Mouse (Mus musculus): ENCODE results near the gene Nmur1.
"Not testable (repeated sequence)": the region's sequence is repeated elsewhere in the genome, so short reads cannot be mapped to it uniquely, and the experiment has no call there.

The Nmur1 gene

DNA sequence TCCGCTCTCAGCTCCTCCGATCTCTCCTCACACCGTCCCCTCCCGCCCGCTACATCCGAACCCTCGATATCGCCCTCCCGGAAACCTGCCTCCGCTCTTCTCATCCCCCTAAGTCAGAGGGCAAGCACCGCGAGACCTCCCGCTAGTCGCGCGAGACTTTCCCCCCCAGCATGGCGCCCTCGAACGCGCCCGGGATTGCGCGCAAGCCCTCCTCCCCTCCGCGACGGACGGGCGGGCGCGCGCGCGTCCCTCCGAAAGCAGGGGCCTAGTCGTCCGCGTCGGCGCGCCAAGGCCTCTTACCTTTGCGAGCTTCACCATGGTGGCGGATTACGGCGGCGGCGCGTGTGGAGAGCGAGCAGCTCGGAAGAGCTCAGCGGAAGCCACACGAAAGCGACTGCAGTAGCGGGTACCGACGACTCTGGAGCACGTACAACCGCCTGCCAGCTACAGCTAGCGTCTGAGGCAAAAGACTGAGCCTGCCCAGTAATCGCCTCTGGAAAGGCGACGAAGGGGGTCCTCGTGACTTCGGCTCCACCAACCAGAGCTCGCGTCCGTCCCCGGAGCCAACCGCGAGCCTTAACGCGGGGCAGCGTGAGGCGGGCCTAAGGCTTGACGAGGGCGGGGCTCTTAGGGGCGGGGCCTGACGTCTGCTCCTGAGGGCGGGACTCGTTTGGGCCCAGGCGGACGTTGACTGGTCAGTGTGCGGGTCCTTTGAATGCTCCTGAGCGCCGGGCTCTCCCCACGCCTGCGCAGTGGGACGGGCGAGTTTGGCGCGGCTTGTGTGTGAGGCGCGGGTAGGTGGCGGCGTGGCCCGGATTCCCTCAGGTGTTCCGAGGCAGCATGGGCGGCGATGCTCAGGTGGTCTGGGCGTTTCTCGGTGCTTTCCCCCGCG, 66.9 kb downstream of the Nmur1 start, which contains the start of gene Ncl:
Gene Ncl, minus strand, starts transcription at position 495 of the 892 bp plus-strand sequence.
- peak; percentile 95 to 96 for DNase-seq (ENCODE audit: low spot score in 2 of 2)

DNA sequence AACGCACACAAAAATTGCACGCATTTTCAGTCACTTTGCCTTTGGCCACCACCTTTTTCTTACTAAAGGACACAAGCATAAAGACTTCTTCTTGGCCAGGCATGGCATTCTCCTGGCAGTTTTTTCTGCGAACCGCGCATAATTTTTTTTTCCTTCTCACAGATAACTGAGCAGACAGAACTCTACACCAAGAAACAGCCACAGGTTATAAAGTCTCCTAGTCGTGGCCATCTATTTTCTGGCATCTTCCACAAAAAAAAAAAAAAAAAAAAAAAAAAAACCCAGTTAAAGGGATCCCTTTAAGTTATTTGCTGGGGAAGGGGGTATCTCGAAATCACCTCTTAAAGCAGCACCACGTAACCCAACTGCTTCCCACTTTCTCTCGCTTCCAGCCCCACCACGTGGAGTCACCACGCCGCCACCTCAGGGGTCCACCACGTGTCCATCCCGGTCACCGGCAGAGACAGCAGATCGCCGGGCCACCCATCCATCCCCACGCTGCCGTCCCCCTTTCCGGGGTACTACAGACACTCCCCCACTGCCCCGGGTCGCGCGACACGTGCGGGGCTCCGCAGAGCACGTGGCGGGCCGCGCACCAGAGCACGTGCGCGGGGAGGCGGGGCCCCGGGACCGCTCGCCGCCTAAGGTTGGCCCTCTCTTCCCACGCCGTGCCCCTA, 67.7 kb downstream of the Nmur1 start:
- no peak for DNase-seq (ENCODE audit: low spot score in 2 of 2)

DNA sequence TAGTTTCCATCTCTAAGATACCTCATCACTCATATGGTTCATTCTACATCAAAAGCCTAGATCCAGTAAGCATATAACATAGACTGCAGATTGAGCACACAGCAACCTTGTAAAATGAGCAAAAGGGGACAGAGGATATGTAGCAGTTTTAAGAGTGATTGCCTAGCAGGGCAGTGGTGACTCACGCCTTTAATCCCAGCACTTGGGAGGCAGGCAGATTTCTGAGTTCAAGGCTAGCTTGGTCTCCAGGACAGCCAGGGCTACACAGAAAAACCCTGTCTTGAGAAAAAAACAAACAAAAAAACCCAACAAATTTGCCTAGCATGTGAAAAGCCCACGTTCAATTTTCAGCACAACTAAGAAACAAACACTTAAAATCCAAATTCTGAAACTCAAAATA, 71.8 kb downstream of the Nmur1 start:
- DNase-seq (ENCODE audit: low spot score in 2 of 2) = no peak

DNA sequence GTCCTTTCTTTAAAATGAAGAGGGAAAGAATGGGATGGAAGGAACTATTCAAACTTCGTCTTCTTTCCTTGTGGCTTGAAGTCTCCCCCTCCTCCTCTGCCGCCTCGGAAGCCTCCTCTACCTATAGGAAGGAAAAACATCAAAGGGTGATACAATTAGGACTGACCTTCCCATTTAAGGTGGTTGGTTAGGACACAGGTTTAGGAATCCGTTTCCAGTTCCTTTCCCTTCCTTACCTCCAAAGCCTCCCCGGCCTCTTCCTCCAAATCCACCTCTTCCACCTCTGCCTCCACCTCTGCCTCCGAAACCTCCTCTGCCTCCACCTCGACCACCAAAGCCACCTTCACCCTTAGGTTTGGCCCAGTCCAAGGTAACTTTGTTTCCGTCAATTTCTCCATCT, 75.5 kb downstream of the Nmur1 start:
- no peak for DNase-seq (ENCODE audit: low spot score in 2 of 2)

DNA sequence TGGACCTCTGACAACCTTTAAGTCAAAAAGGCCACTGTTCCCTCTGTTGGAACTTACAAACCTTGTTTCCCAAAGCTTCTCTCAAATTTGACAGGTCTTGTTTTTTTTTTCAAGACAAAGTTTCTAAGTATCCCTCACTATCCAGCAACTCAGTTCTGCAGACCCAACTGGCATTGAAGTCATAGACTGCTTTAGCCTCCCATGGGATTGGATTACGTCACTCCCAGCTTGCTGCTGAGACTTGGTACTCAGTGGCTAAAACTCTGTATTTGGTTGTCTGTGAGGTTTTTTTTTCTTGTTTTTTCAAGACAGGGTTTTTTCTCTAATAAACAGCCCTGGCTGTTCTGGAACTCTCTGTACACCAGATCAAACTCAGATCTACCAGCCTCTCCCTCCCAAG, 76.3 kb downstream of the Nmur1 start:
- DNase-seq (ENCODE audit: low spot score in 2 of 2) = no peak

- no peak for DNase-seq (ENCODE audit: low spot score in 2 of 2)
Observed at GRCm38 (mm10) chr1:86349201-86349600, 76.8 kb downstream of the Nmur1 start.

DNA sequence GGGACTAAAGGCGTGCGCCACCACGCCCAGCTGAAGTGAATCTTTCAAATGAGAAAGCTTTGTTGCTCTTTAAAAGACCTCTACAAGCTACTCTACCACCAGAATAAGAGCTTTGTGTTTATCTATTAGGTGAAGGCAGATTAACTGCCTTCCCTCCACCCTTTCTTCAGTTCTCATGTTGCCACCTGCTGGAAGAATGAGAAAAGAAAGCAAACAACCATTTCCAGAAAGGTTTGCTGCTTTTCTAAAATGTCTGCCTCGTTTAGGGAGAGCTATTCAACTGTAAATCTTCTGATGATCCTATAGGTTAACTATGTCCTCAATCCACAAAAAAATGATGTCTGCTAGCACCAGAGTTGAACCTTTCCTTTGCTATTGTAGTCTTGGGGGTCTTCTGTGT, 77.2 kb downstream of the Nmur1 start:
- DNase-seq (ENCODE audit: low spot score in 2 of 2) = no peak

DNA sequence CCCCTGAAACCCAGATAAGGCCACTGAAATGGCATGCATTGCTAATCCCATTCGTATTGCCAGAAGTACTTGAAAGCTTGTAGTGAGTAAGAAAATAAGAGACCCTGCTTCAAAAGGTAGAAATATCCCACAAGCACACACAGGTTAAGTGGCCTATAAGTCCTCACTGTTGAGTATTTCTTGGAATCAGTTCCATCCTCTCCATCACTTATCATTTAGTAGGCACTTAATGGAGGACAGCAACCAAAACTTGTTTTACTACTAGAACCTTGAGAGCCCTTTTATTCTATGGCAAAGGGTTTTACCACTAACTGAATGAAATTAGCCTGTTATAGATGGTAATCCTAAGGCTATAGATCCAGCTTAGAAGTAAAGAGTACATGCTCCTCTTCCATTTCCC, 77.9 kb downstream of the Nmur1 start:
- no peak for DNase-seq (ENCODE audit: low spot score in 2 of 2)

DNA sequence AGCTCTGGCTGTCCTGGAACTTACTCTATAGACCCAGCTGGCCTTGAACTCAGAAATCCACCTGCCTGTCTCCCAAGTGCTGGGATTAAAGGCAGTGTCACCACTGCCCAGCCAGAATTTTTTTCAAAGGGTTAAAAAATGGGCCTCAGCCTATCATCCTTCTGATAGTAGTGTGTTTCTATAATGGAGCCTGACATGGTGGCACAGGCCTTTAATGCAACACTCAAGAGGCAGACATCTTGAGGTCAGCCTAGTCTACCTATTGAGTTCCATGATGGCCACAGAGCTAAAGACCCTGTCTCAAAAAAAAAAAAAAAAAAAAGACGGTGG, 78.3 kb downstream of the Nmur1 start:
- no peak for DNase-seq (ENCODE audit: low spot score in 2 of 2)

GRCm38 (mm10) chr1:86346851-86347715, 78.9 kb downstream of the Nmur1 start:
- no peak for DNase-seq (ENCODE audit: low spot score in 2 of 2)

DNA sequence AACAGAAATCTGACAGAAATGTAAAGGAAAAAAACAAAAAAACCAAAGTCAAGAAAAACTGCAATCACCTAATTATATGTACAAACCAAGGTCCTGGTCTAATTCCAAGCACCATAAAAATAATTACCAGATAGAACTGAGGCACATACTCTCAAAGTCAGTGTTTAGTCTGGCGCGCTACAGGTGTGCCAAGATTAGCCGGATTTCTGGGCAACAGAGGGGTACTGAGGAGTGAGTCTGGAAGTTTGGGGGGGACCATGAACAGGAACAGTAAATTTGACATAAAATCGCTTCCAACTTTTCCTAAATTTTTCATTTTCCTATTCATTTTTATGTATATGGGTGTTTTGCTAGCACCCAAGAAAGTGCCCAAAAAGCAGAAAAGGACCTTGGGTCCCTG, 80.1 kb downstream of the Nmur1 start:
- DNase-seq (ENCODE audit: low spot score in 2 of 2) = no peak

DNA sequence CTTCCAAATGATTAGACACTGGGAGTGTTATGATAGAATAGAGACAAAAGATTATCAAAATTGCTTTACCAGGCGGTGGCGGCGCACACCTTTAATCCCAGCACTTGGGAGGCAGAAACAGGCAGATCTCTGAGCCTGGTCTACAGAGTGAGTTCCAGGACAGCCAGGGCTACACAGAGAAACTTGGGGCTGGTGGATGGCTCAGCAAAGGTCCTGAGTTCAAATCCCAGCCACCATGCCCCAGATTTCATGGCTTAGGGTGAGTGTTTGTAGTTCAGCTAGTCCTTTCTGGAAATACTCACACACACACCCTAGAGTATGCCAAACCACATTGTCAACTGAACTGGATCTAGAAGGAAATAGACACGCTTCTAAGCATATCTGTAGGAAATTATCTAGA, 81.0 kb downstream of the Nmur1 start:
- no peak for DNase-seq (ENCODE audit: low spot score in 2 of 2)

- no peak for DNase-seq (ENCODE audit: low spot score in 2 of 2)
Observed at GRCm38 (mm10) chr1:86343969-86344861, 81.8 kb downstream of the Nmur1 start.

- no peak for DNase-seq (ENCODE audit: low spot score in 2 of 2)
Observed at GRCm38 (mm10) chr1:86343087-86343645, 82.9 kb downstream of the Nmur1 start.

DNA sequence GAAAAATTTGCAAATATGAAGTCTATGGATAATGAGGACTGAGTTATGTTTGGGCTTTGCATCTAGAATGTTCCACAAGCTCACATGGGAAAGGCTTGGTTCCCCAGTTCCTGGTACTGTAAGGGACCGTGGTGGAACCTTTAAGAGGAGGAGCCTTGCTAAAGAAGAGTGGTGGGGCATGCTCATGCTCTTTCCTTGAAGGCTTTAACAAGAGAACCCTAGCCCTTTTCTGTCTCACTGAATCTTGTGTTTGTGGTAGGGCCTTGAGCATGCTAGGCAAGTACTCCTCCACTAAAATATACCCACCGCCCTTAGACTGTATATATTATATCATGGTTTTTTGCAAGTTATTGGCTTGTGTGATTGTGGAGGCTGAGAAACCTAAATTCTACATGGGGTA, 83.7 kb downstream of the Nmur1 start:
- DNase-seq (ENCODE audit: low spot score in 2 of 2) = no peak

DNA sequence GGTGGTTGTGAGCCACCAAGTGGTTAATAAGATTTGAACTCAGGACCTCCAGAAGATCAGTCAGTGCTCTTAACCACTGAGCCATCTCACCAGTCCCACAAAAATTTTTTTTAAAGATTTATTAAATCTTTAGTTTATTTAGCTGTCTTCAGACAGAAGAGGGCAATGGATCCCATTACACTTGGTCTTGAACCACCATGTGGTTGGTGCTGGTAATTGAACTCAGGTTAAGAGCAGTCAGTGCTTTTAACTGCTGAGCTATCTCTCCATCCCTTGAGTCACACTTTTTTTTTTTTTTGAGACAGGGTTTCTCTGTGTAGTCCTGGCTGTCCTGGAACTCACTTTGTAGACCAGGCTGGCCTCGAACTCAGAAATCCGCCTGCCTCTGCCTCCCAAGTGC, 84.9 kb downstream of the Nmur1 start:
- not testable (repeated sequence) for DNase-seq (ENCODE audit: low spot score in 2 of 2)

DNA sequence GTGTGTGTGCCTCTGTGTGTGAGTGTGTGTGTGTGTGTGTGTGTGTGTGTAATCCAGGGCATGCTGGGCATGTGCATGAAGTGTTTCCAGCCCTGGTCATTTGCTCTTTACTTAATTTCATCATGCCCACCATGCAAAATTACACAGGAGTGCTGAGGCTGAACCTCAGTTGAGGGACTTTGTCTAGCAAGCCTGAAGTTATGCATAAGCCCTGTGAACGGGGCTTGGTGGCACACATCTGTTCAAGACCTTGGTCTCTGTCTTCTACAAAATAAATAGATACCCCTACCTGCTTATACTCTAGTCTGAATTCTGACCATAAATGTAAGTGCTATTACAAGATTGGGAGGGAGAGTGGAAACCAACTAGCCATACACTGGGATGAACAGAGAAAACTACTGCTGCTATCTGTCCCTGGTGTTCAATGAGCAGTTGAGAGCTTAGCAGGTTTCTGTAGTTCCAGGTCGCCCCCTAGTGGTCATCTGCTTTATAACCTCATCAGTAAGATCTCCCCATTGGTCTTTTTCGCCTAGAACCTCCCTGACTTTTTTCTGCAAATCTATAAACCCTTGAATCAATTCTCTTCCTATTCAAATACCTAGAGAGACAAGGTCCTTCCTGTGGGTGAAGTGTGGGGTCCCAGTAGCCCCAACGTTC, 86.7 kb downstream of the Nmur1 start:
- peak; percentile 90 to 92 for DNase-seq (ENCODE audit: low spot score in 2 of 2)

- no peak for DNase-seq (ENCODE audit: low spot score in 2 of 2)
Observed at GRCm38 (mm10) chr1:86336330-86336729, 89.7 kb downstream of the Nmur1 start.
